Comparison of ENCODE assay signal across 17 mouse cellular contexts in genomic region chr6:52368734-52369412, GRCm38 (mm10). TPM values are rescaled to one million over a fixed set of nuclear protein-coding genes. Genes with fewer than 3 reads are reported as not detected.
DNase-seq lines count a peak whose midpoint lies in the region; ATAC-seq and TF ChIP-seq lines count a peak whose summit lies in the region.
"Had no signal": no experiment of that assay in that cellular context is flagged by ENCODE, and none has a peak within 500 bp of the region (broad histone marks: within the 10 kb centered on the region; RNA-seq: fewer than 3 reads in every experiment).

No protein-coding gene starts in this region.

- H3K27me3 ChIP-seq in neural tube, embryonic 15.5 days (replicated peaks): peaks cover 6% of the 10 kb centered on the region; the same call in 1 of the 2 replicates
- H3K27me3 ChIP-seq in thymus, adult 2 months (ENCODE audit: control insufficient read depth, insufficient read depth, low read length): no peaks in the 10 kb centered on the region
- H3K27me3 ChIP-seq: embryonic facial prominence, embryonic 12.5 days had no signal

- H3K27ac ChIP-seq in neural tube, embryonic 15.5 days (replicated peaks): no peak overlapping the region
- H3K27ac ChIP-seq in thymus, adult 2 months (ENCODE audit: control insufficient read depth, insufficient read depth, low read length): no peak overlapping the region
- H3K27ac ChIP-seq: embryonic facial prominence, embryonic 12.5 days; left cerebral cortex, adult 2 months had no signal

- TF ChIP-seq POLR2A in thymus, adult 2 months (IDR thresholded peaks at IDR 0.05; ENCODE audit: control insufficient read depth, extremely low read depth, insufficient read depth, low read length, poor library complexity): no peak

- no peak overlapping the region for H3K9ac ChIP-seq in neural tube, embryonic 15.5 days (replicated peaks)
- H3K9ac ChIP-seq: embryonic facial prominence, embryonic 12.5 days; forebrain, postnatal 0 days had no signal

- H3K4me2 ChIP-seq in neural tube, embryonic 15.5 days: no peak overlapping the region
- H3K4me2 ChIP-seq: embryonic facial prominence, embryonic 12.5 days had no signal

- no peaks in the 10 kb centered on the region for H3K36me3 ChIP-seq in neural tube, embryonic 15.5 days
- H3K36me3 ChIP-seq in thymus, adult 2 months (ENCODE audit: control insufficient read depth, insufficient read depth, low read length): no peaks in the 10 kb centered on the region
- H3K36me3 ChIP-seq: embryonic facial prominence, embryonic 12.5 days had no signal

- TF ChIP-seq CTCF in thymus, adult 2 months (IDR thresholded peaks at IDR 0.05; ENCODE audit: borderline replicate concordance, control insufficient read depth, extremely low read depth, insufficient read depth, low read length, poor library complexity): no peak

- 14% methylated on average over 12 of the region's 12 CpGs for WGBS in neural tube, embryonic 15.5 days
- WGBS in thymus, adult 2 months: 53% methylated on average over 12 of the region's 12 CpGs

- peaks cover 26% of the 10 kb centered on the region for H3K4me1 ChIP-seq in neural tube, embryonic 15.5 days
- H3K4me1 ChIP-seq in thymus, adult 2 months (replicated peaks; ENCODE audit: control insufficient read depth, insufficient read depth, low read length): no peaks in the 10 kb centered on the region
- H3K4me1 ChIP-seq: embryonic facial prominence, embryonic 12.5 days had no signal

- H3K4me3 ChIP-seq in neural tube, embryonic 15.5 days (replicated peaks): no peak overlapping the region
- H3K4me3 ChIP-seq in thymus, adult 2 months (ENCODE audit: control insufficient read depth, insufficient read depth, low read length): no peak overlapping the region
- H3K4me3 ChIP-seq: embryonic facial prominence, embryonic 12.5 days; left cerebral cortex, adult 2 months had no signal

- no peak for ATAC-seq in neural tube, embryonic 15.5 days (ENCODE audit: low FRiP score)
- ATAC-seq: forebrain, postnatal 0 days had no signal

- H3K9me3 ChIP-seq in neural tube, embryonic 15.5 days (replicated peaks): no peaks in the 10 kb centered on the region
- H3K9me3 ChIP-seq: embryonic facial prominence, embryonic 12.5 days had no signal

- DNase-seq in heart, adult 8-10 months (ENCODE audit: low spot score): peak; percentile 9
- DNase-seq in heart, postnatal 4 days: no peak
- peak; percentile 24 for DNase-seq in neural tube, embryonic 10.5 days (ENCODE audit: extremely low spot score, low spot score)
- DNase-seq in embryo, embryonic 9.5 days (ENCODE audit: extremely low spot score): peak; percentile 21
- DNase-seq in thymus, adult 2 months: no peak
- DNase-seq in T-cell, adult 2 months (ENCODE audit: low spot score): no peak
- DNase-seq: cerebellum, adult 2 months; forebrain, postnatal 0 days; lung, postnatal 36 days; thymus, adult 18-20 months had no signal

RNA-seq across cellular contexts. Expression of gene Evx1, which starts 55.6 kb away (rescaled TPM):
- total RNA-seq in heart, adult 8-10 months (2022): not detected
- not detected for total RNA-seq in heart, postnatal 4 days (2021)
- polyA plus RNA-seq in neural tube, embryonic 15.5 days (2015; fragmentation: Nextera tagmentation; extraction: Ambion mirVana): 0.82 and 1.9 TPM in 2 replicates
- polyA plus RNA-seq in thymus, adult 2 months (2012; rRNA removed): not detected in 2 replicates
- total RNA-seq: adrenal gland, adult 18-20 months; forebrain, postnatal 0 days; hematopoietic stem cell, adult 5-6 weeks; left cerebral cortex, adult 2 months; liver, adult 2 months had no signal
- polyA plus RNA-seq: forebrain, postnatal 0 days; kidney, embryonic 16.5 days; liver, adult 2 months had no signal

Comparison
In these comparisons a context has a peak if more than half of its experiments do, and no peak if none do; other contexts are left out.
1. DNase-seq: peak in heart, adult 8-10 months (single experiment), neural tube, embryonic 10.5 days (single experiment) and embryo, embryonic 9.5 days (single experiment); none in heart, postnatal 4 days (single experiment), thymus, adult 2 months (single experiment) and T-cell, adult 2 months (single experiment).